Mouse (Mus musculus): Measurements from ENCODE around the gene Pclo.

- TF ChIP-seq CTCF (IDR thresholded peaks at IDR 0.05; ENCODE audit: control insufficient read depth, insufficient read depth, low read length) = no peak
- no peak for TF ChIP-seq POLR2A (IDR thresholded peaks at IDR 0.05; ENCODE audit: borderline replicate concordance, control insufficient read depth, low read depth, low read length)
These were observed 190.7 kb downstream of the Pclo start for GRCm38 (mm10) chr5:14705423-14705822.

All from bone marrow, adult 2 months (tissue).